Mouse (Mus musculus) bone marrow macrophage, adult 2 months (primary cell): ENCODE results near the gene Slc22a21.

Experiments used
- CTCF ChIP-seq: IDR thresholded peaks from 2 replicates; pipeline ENCODE4 v1.5.1; 2012; ENCODE audit warnings: low read depth, mild to moderate bottlenecking, low read length, moderate library complexity
- POLR2A ChIP-seq: IDR thresholded peaks from 2 replicates; pipeline ENCODE4 v1.6.1; 2012; ENCODE audit warnings: mild to moderate bottlenecking, low read depth, low read length, borderline replicate concordance

- TF ChIP-seq POLR2A: no peak
- TF ChIP-seq CTCF: no peak
These were observed 28.3 kb upstream of the Slc22a21 start for GRCm38 (mm10) chr11:54008416-54008920.
